Mouse (Mus musculus) gastrocnemius, postnatal 14 days (tissue): Measurements from ENCODE around the gene Cox20. TPM values are rescaled to one million over a fixed set of nuclear protein-coding genes. Genes with fewer than 3 reads are reported as not detected.
"Not testable (repeated sequence)": the region's sequence is repeated elsewhere in the genome, so short reads cannot be mapped to it uniquely, and the experiment has no call there.

Experiments
- DNase-seq: peaks from one replicate; pipeline ENCODE4 v3.0.0; 2021; ENCODE audit warnings: mixed read lengths
- intact Hi-C: fragments of 180-260 bp; cut with DNase I; formaldehyde crosslinking; loops from one replicate; pipeline ENCODE4 v1.15.1; 2025; ENCODE audit warnings: low total_unique reads
- long read RNA-seq, 2 experiments: library from polyadenylated mRNA; stranded (forward); transcript quantifications; one replicate each; pipeline ENCODE4 v2.0.0; 2021
- total RNA-seq, 2 experiments: library from RNA; stranded (reverse); gene quantifications; 2 replicates each; pipeline ENCODE4 v1.2.3; 2021

The Cox20 gene
- total RNA-seq = 10 to 100 TPM; 25.1 to 30.8 TPM
- long read RNA-seq, experiment 1, transcript Cox20-201 (4 exons, 471 nt) = major isoform, 12 of 14 reads
- long read RNA-seq, experiment 1, partial matches to known transcripts = 0 of 14 reads
- long read RNA-seq, experiment 1, other reads (novel, unspliced or antisense) = 2 of 14 reads
- long read RNA-seq, experiment 2, transcript Cox20-201 (4 exons, 471 nt) = major isoform, 23 of 24 reads
- long read RNA-seq, experiment 2, partial matches to known transcripts = 1 of 24 reads
- long read RNA-seq, experiment 2, other reads (novel, unspliced or antisense) = 0 of 24 reads

GRCm38 (mm10) chr1:178318389-178319184 is at the start of gene Cox20:
Gene Cox20 (plus strand): TSS chr1:178319130.
- peak; percentile 98 for DNase-seq
- intact Hi-C loops = no loop called here

GRCm38 (mm10) chr1:178270635-178271034 is 48.3 kb upstream of the Cox20 start:
- intact Hi-C loops = no loop called here
- no peak for DNase-seq

GRCm38 (mm10) chr1:178275174-178275730 is 43.7 kb upstream of the Cox20 start:
- no peak for DNase-seq
- intact Hi-C loops = no loop called here

- DNase-seq = no peak
- intact Hi-C loops = no loop called here
These were observed 43.2 kb upstream of the Cox20 start for GRCm38 (mm10) chr1:178275738-178276053.

- intact Hi-C loops = no loop called here
- DNase-seq = peak; percentile 75
These were observed 42.6 kb upstream of the Cox20 start for GRCm38 (mm10) chr1:178276054-178276911.

GRCm38 (mm10) chr1:178283314-178283713 is 35.6 kb upstream of the Cox20 start:
- DNase-seq, intact Hi-C loops: not testable (repeated sequence)

- intact Hi-C loops = no loop called here
These were observed 34.8 kb upstream of the Cox20 start for GRCm38 (mm10) chr1:178283946-178284720.

GRCm38 (mm10) chr1:178287601-178288176 is 31.2 kb upstream of the Cox20 start:
- intact Hi-C loops = no loop called here

More at GRCm38 (mm10) chr1:178283946-178284720, 34.8 kb upstream of the Cox20 start:
- no peak for DNase-seq

GRCm38 (mm10) chr1:178291716-178292115 is 27.2 kb upstream of the Cox20 start:
- DNase-seq = no peak
- intact Hi-C loops = no loop called here

More at GRCm38 (mm10) chr1:178287601-178288176, 31.2 kb upstream of the Cox20 start:
- no peak for DNase-seq

- no peak for DNase-seq
- intact Hi-C loops = no loop called here
These were observed 24.9 kb upstream of the Cox20 start for GRCm38 (mm10) chr1:178294051-178294450.

GRCm38 (mm10) chr1:178301261-178301660 is 17.7 kb upstream of the Cox20 start:
- intact Hi-C loops, DNase-seq: not testable (repeated sequence)

GRCm38 (mm10) chr1:178303425-178303824 is 15.5 kb upstream of the Cox20 start:
- intact Hi-C loops = loop anchor here (2.0 kb wide), 1 partner anchor 159 kb away; no protein-coding TSS in a partner anchor
- peak; percentile 77 for DNase-seq

GRCm38 (mm10) chr1:178309487-178309886 is 9.4 kb upstream of the Cox20 start:
- intact Hi-C loops = loop anchor here (5.0 kb wide), 1 partner anchor 138 kb away; no protein-coding TSS in a partner anchor
- DNase-seq = no peak

GRCm38 (mm10) chr1:178310128-178310527 is 8.8 kb upstream of the Cox20 start:
- intact Hi-C loops = no loop called here

GRCm38 (mm10) chr1:178313039-178313597 is 5.8 kb upstream of the Cox20 start:
- no peak for DNase-seq
- intact Hi-C loops = no loop called here

More at GRCm38 (mm10) chr1:178310128-178310527, 8.8 kb upstream of the Cox20 start:
- DNase-seq = no peak

- intact Hi-C loops = no loop called here
These were observed 4.7 kb upstream of the Cox20 start for GRCm38 (mm10) chr1:178314236-178314635.

GRCm38 (mm10) chr1:178317275-178318001 is 1.5 kb upstream of the Cox20 start:
- DNase-seq = no peak
- intact Hi-C loops = no loop called here

More at GRCm38 (mm10) chr1:178314236-178314635, 4.7 kb upstream of the Cox20 start:
- no peak for DNase-seq
